Mouse (Mus musculus): Measurements from ENCODE around the gene Glcci1. TPM values are rescaled to one million over a fixed set of nuclear protein-coding genes. Genes with fewer than 3 reads are reported as not detected.

Gene Glcci1
- polyA plus RNA-seq, 1 experiment from 2014 or later = 10.6 TPM

DNA sequence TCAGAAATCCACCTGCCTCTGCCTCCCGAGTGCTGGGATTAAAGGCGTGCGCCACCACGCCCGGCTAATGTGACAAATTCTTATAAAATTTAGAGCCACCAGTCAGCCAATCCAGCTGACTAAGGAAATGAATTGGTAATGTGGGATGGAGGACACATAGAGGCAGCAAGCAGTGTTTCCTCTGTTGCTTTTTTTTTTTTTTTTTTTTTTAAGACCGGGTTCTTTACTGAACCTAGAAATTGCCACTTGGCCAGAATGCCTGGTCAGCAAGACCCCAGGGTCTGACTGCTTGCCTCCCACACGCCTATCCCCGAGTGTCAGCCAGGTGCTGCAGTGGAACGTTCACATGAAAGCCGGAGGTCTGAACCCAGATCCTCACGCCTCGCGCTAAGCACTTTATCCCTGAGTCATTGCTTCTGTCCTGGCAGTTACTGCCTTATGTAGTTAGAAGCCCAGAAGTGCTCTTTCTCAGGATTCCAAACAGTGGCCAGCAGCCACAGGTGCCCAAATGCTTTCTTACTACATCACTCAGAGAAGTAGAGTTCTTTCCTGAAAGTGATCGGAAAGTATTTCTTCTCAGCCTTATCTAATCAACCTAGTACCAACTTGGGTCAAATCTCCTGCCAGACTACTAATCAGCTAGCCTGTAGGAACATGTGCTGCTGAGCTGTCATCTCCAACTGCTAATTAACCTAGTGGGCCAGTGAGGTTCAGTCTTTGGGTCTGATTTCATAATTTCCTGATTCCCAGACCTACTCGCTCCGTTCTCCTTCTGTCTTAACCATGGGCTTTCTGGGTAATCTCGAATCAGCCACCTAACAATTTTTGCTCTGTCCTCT is 24.7 kb upstream of the Glcci1 start:
- H3K9ac ChIP-seq = no peak overlapping the region
- H3K4me2 ChIP-seq = no peak overlapping the region
- no peak overlapping the region for H3K4me3 ChIP-seq
- peaks cover 13% of the 10 kb centered on the region for H3K4me1 ChIP-seq
- 82% methylated on average over 17 of the region's 17 CpGs for whole genome bisulfite sequencing
- no peak overlapping the region for H3K27ac ChIP-seq
- ATAC-seq (ENCODE audit: borderline replicate concordance, extremely low read depth, low FRiP score, low TSS enrichment) = no peak
- H3K27me3 ChIP-seq = no peaks in the 10 kb centered on the region
- no peaks in the 10 kb centered on the region for H3K36me3 ChIP-seq
- no peaks in the 10 kb centered on the region for H3K9me3 ChIP-seq

DNA sequence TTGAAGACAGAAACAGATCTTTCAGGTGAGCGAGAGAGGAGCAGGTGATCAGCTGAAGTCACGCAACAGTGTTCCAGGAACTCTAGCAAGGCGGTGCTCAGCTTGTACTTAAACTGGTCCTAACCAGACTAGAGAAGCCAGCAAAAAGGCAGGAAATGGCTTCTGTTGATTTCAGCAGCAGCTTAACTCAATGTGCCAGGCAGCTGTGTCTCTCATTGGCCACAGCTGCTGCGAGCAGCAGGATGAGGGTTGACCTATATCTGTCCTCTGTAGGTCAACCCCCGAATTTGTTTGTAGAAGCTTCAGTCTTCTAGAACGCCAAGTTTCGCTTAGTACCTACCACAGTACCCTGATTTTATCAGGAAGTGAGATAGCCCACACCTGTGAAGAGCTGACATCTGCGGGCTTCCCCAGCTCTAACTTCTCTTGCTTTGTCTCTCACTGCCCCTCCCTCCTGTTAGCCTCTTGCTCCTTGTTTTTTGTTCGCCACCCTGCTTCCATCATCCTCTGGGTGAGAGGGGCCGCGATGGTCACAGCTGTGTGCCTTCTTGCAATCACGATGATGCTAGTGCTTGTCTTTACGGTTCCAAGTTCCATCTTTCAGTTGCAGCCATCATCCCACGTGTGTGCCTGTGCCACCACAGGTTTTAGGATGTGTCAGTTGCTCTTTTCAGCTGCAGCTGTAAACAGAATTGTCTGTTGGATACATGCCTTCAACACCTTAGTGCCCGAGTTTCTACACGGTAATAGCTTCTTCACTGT is 23.8 kb upstream of the Glcci1 start:
- Histone ChIP-seq H3K9ac (no peak overlapping the region), H3K27me3 (no peaks in the 10 kb centered on the region), H3K4me3 (no peak overlapping the region), H3K4me1 (peaks cover 13% of the 10 kb centered on the region), H3K27ac (no peak overlapping the region), H3K4me2 (no peak overlapping the region), H3K9me3 (no peaks in the 10 kb centered on the region), H3K36me3 (no peaks in the 10 kb centered on the region)
- 60% methylated on average over 16 of the region's 16 CpGs for WGBS
- peak; percentile 69; the same call in 1 of the 2 replicates for ATAC-seq (ENCODE audit: borderline replicate concordance, extremely low read depth, low FRiP score, low TSS enrichment)

DNA sequence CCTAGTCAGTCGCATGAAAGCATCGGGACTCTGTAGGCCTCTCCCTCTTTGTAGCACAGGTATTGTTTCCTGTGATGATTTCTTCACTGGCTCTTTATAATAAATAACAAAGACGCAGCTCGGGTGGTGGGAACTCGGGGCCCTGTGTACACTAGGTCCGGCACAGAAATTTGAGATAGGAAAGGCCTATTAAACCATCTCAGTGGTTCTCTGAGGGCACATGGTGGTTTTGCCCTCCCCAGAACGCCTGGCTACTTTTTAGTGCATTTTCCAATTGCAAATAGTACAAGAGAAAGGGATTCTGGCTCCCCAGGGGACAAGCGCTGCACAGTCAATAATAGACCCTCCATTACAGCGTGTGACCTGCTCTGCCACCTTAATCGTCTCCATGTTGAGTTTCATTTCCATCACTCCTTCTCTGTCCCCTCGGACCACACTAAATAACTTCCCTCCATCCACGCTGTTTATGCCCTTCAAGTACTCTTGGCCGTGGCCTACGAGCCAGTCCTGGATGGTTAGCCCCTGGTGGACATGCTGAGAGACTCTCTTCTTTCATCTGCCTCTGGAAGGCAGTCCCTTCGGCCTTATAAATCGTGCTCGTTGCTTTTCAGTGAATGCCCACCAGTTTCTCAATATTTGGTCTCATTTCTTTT is 22.9 kb upstream of the Glcci1 start:
- no peaks in the 10 kb centered on the region for H3K9me3 ChIP-seq
- H3K4me3 ChIP-seq = no peak overlapping the region
- no peaks in the 10 kb centered on the region for H3K36me3 ChIP-seq
- no peak overlapping the region for H3K27ac ChIP-seq
- no peaks in the 10 kb centered on the region for H3K27me3 ChIP-seq
- H3K4me1 ChIP-seq = peaks cover 13% of the 10 kb centered on the region
- no peak overlapping the region for H3K9ac ChIP-seq
- 86% methylated on average over 17 of the region's 17 CpGs for WGBS
- H3K4me2 ChIP-seq = no peak overlapping the region
- ATAC-seq (ENCODE audit: borderline replicate concordance, extremely low read depth, low FRiP score, low TSS enrichment) = no peak

DNA sequence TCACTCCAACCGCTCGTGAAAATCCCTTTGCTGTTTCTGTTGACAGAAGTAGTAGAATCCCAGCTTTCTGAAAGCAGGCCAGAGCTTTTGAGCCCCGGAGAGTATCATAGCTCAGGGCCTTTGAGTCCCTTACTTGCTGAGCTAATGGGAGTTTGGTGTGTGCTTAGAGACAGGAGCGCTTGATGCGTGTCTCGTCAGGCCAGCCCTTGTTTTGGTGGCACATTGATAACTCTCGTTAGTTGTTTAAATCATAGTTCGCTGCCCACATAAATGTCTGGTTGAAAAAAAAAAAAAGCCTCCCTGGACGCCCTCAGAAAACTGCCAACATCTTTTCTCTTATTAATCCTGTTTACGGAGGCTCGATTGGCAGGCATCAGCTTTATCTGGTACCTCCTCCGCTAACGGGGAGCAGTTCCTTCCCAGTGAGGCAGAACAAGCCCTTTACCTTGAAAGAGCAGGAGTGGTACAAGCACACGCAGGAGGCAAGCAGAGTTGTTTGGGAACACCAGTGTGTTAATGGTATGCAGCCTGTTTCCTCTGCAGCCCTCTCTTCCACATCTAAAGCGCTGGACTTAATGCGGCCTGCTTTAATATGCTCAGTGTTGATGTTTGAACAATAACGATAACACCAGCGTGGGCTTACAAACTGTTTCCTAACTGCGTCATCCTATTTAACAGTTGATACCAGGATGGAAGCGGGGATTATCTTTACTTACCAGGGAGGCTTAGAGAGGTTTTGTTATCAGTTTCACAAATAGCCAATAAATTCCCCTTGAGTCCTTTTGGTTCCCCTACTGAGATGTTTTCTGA is 22.2 kb upstream of the Glcci1 start:
- H3K4me1 ChIP-seq = peaks cover 13% of the 10 kb centered on the region
- H3K27me3 ChIP-seq = no peaks in the 10 kb centered on the region
- ATAC-seq (ENCODE audit: borderline replicate concordance, extremely low read depth, low FRiP score, low TSS enrichment) = no peak
- H3K27ac ChIP-seq = no peak overlapping the region
- no peaks in the 10 kb centered on the region for H3K36me3 ChIP-seq
- H3K9ac ChIP-seq = no peak overlapping the region
- no peak overlapping the region for H3K4me3 ChIP-seq
- 61% methylated on average over 20 of the region's 20 CpGs for WGBS
- H3K9me3 ChIP-seq = no peaks in the 10 kb centered on the region
- no peak overlapping the region for H3K4me2 ChIP-seq

DNA sequence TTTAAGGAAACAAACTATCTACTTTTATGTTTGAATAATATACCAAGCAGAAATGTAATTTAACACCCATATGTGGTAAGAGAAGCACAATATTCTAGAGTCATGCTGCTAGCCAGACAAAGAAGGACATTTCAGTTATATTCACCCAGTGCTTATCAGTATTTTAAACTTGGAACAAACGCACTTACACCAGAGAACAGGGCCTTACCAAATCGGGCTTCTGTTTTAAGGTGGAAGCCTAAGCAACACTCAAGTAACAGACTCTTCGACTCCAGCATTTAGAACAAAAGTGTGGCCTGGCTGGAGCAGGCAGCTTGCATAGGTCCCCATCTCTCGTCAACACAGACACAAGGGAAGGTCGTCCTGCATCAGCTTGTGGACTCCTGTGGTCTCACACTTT is 21.2 kb upstream of the Glcci1 start:
- Histone ChIP-seq H3K27ac (no peak overlapping the region), H3K4me1 (peaks cover 13% of the 10 kb centered on the region), H3K4me3 (no peak overlapping the region), H3K9me3 (no peaks in the 10 kb centered on the region), H3K36me3 (no peaks in the 10 kb centered on the region), H3K27me3 (no peaks in the 10 kb centered on the region), H3K9ac (no peak overlapping the region), H3K4me2 (no peak overlapping the region)
- ATAC-seq (ENCODE audit: borderline replicate concordance, extremely low read depth, low FRiP score, low TSS enrichment) = no peak
- 37% methylated on average over 5 of the region's 5 CpGs for WGBS

DNA sequence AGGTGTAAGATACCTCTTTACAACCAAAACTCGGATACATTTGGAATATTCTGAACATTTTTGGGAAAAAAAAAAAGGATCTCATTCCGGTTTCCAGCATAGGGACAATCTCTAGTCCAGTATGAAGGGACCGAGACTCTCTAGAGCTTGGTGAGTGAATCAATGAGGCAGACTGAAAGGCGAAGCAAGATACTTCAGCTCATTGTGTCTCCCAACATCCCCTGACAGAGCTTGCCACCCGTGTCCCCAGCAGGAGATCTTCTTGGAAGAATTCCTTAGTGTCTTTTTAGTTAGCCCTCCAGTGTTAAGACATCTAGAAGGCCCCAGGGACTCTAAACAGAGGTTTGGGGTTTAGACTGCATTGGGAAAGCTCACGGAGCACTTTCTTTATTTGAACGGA is 20.1 kb upstream of the Glcci1 start:
- H3K4me3 ChIP-seq = no peak overlapping the region
- no peak overlapping the region for H3K27ac ChIP-seq
- no peaks in the 10 kb centered on the region for H3K9me3 ChIP-seq
- WGBS = 83% methylated on average over 7 of the region's 7 CpGs
- no peaks in the 10 kb centered on the region for H3K36me3 ChIP-seq
- H3K4me2 ChIP-seq = no peak overlapping the region
- no peak overlapping the region for H3K9ac ChIP-seq
- peaks cover 13% of the 10 kb centered on the region for H3K4me1 ChIP-seq
- no peak for ATAC-seq (ENCODE audit: borderline replicate concordance, extremely low read depth, low FRiP score, low TSS enrichment)
- H3K27me3 ChIP-seq = no peaks in the 10 kb centered on the region

DNA sequence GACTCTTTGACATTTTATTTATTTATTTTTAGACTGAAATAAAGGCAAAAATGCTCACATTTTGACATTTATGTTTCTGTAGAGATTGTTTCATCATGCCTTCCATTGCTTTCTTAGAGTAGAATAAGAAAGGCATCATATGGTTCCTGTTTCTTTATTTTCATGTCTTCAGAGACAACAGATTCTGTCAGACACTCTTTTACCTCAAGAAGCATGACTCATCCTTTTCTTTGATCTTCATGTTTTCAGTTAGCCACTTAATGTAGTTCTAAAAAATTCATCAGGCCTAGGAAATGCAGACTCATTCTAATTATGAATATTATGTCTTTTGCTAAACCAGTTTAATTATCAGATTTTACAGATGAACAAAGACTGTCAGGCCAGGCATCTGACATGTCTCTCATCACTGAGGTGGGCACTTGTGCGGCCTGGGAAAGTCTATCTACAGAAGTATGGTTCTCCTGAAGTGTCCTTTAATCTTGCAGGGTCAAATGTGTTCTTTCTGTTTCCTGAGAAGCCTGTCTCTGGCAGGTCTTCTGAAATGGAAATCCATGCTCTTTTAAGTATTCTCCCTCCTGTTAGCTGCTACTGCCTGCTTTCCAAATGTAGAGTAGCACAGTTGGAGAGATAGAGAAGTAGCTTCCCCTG is 19.3 kb upstream of the Glcci1 start:
- Histone ChIP-seq H3K4me1 (peaks cover 8% of the 10 kb centered on the region), H3K9ac (no peak overlapping the region), H3K36me3 (no peaks in the 10 kb centered on the region), H3K9me3 (no peaks in the 10 kb centered on the region), H3K4me2 (no peak overlapping the region), H3K4me3 (no peak overlapping the region), H3K27me3 (no peaks in the 10 kb centered on the region), H3K27ac (no peak overlapping the region)
- WGBS = 88% methylated on average over 1 of the region's 1 CpGs
- no peak for ATAC-seq (ENCODE audit: borderline replicate concordance, extremely low read depth, low FRiP score, low TSS enrichment)

DNA sequence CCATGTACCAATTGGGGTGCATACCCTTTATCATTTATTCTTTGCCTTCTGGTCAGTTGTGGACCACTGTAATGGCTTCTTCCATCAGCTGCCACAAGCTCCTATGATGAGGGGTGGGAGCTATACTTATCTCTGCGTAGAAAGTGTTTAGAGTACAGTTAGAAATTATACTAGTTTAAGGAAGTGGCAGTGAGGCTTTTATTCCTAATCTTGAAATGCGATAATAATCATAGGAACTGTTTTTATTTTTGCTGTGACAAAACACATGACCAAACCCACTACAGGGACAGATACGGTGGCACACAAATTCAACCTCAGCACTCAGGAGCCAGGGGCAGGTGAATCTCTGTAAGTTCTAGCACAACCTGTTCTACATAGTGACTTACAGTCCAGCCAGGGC is 17.2 kb upstream of the Glcci1 start:
- 82% methylated on average over 3 of the region's 3 CpGs for WGBS

DNA sequence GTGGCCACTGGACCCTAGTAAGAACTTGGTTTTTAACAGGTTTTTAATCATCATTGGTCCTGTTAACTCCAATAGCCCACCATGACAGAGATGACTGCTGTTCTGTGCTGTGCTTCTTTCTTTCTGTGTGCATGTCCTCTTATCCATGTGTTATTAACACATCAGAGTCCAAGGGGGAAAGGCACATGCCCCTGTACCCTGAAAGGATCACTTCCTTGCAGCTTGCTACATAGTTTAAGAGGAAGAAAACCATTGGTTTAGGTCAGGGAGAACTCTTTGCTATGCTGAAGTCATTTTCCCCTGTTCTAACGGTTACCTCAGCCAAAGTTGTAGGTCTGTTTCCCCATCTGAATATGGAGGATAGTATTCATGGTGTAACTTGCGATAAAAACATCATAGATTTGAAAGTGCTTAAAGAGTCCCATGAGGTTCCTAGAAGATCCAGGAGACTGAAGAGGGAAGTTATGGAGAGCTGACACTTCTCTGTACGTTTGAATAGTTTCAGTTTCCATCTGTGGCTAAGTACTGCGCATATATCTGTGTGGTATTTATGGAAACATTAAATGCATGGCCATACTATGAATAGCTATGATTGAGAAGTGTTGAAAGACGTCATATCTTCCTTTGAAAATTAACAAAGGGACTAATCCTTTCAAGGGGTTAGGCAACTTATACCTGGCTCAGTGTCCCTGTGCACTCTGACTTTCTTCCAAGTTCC is 14.1 kb upstream of the Glcci1 start:
- no peak for ATAC-seq (ENCODE audit: borderline replicate concordance, extremely low read depth, low FRiP score, low TSS enrichment)
- WGBS = 74% methylated on average over 5 of the region's 5 CpGs
- Histone ChIP-seq H3K27ac (0 out of 2 replicates have a peak overlapping the region, but pooled peaks have one; percentile 17), H3K36me3 (no peaks in the 10 kb centered on the region), H3K4me2 (no peak overlapping the region), H3K4me3 (no peak overlapping the region), H3K9me3 (no peaks in the 10 kb centered on the region), H3K27me3 (no peaks in the 10 kb centered on the region), H3K4me1 (0 out of 2 replicates have a peak, but pooled peaks cover 6% of the 10 kb centered on the region), H3K9ac (no peak overlapping the region)

More for the DNA sequence above, 17.2 kb upstream of the Glcci1 start:
- Histone ChIP-seq H3K36me3 (no peaks in the 10 kb centered on the region), H3K9me3 (no peaks in the 10 kb centered on the region), H3K4me3 (no peak overlapping the region), H3K27ac (no peak overlapping the region), H3K27me3 (no peaks in the 10 kb centered on the region), H3K4me1 (0 out of 2 replicates have a peak, but pooled peaks cover 6% of the 10 kb centered on the region), H3K4me2 (no peak overlapping the region), H3K9ac (no peak overlapping the region)
- no peak for ATAC-seq (ENCODE audit: borderline replicate concordance, extremely low read depth, low FRiP score, low TSS enrichment)

DNA sequence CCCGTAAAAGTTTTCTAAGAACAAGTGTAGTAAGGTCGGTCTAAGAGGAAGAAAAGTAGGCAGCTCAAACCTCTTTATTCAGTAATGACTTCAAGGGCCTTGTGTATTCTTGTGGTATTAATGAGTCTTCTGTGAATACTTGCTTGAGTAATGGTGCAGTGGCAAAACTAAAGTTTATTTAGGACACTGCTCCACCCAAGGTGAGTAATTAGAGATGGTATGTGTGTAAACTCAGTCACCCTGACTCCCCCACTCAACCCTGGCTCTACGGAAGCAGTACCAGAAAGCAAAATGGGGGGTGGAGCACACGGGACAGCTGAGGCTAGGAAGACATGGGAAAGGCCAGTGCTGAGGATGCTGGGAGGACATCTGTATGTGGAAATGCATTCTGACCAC is 13.6 kb upstream of the Glcci1 start:
- Histone ChIP-seq H3K36me3 (no peaks in the 10 kb centered on the region), H3K9me3 (no peaks in the 10 kb centered on the region), H3K9ac (no peak overlapping the region), H3K4me3 (no peak overlapping the region), H3K4me1 (0 out of 2 replicates have a peak, but pooled peaks cover 6% of the 10 kb centered on the region), H3K4me2 (no peak overlapping the region), H3K27ac (no peak overlapping the region), H3K27me3 (no peaks in the 10 kb centered on the region)
- 48% methylated on average over 4 of the region's 4 CpGs for WGBS
- ATAC-seq (ENCODE audit: borderline replicate concordance, extremely low read depth, low FRiP score, low TSS enrichment) = no peak

All from lung, embryonic 15.5 days (tissue).